Mouse (Mus musculus): ENCODE measurements at regions not wholly inside any gene's neighbourhood (a gene's known extent, or its start where the extent isn't known, plus 50 kb on each side); places are given as distances from the start of the nearest gene placed in this dataset.
"Not testable (repeated sequence)": the region's sequence is repeated elsewhere in the genome, so short reads cannot be mapped to it uniquely, and the experiment has no call there.

- no peak for ATAC-seq (replicated peaks; ENCODE audit: low FRiP score)
- no peak overlapping the region for H3K4me3 ChIP-seq (ENCODE audit: low read depth, low read length)
- H3K27ac ChIP-seq (ENCODE audit: low read depth, low read length), result no peak overlapping the region
- no peaks in the 10 kb centered on the region for H3K27me3 ChIP-seq (replicated peaks; ENCODE audit: control insufficient read depth, insufficient read depth, low read length)
- 83% methylated on average over 4 of the region's 4 CpGs for WGBS
- H3K4me2 ChIP-seq, result no peak overlapping the region
- H3K4me1 ChIP-seq (replicated peaks; ENCODE audit: control insufficient read depth, insufficient read depth, low read length), result no peaks in the 10 kb centered on the region
- no peaks in the 10 kb centered on the region for H3K9me3 ChIP-seq (ENCODE audit: control insufficient read depth, low read length)
- DNase-seq (ENCODE audit: low spot score), result no peak
- no peaks in the 10 kb centered on the region for H3K36me3 ChIP-seq (ENCODE audit: control insufficient read depth, insufficient read depth, low read length)
- no peak overlapping the region for H3K9ac ChIP-seq (ENCODE audit: low read depth, low read length)
Observed at GRCm38 (mm10) chr6:6316725-6317124, 99.8 kb upstream of the Slc25a13 start.

DNA sequence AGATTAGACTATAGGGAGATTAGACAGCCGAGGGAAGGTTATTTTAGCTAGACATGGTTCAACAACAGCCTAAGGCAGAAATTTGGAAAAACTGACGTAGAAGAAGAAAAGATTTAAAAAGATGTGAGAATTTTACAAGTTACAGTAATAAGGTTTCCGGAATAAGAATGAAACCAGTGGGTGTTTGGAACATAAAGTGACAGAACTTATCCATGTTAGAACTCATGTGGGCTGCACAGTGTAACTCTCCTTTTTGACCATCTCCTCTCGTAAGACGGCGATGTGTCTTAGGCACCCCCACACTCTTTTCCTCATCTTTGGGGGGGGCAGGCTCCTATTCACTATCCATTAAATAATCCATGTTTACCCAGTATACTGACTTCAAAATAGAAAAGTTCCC lies 96.2 kb upstream of the Slc25a13 start:
- H3K9ac ChIP-seq (ENCODE audit: low read depth, low read length), result no peak overlapping the region
- DNase-seq (ENCODE audit: low spot score) (no peak), ATAC-seq (replicated peaks; ENCODE audit: low FRiP score) (no peak)
- WGBS, result 82% methylated on average over 6 of the region's 6 CpGs
- H3K27me3 ChIP-seq (replicated peaks; ENCODE audit: control insufficient read depth, insufficient read depth, low read length), result no peaks in the 10 kb centered on the region
- H3K4me3 ChIP-seq (ENCODE audit: low read depth, low read length), result no peak overlapping the region
- H3K36me3 ChIP-seq (ENCODE audit: control insufficient read depth, insufficient read depth, low read length), result no peaks in the 10 kb centered on the region
- no peaks in the 10 kb centered on the region for H3K4me1 ChIP-seq (replicated peaks; ENCODE audit: control insufficient read depth, insufficient read depth, low read length)
- H3K9me3 ChIP-seq (ENCODE audit: control insufficient read depth, low read length), result no peaks in the 10 kb centered on the region
- no peak overlapping the region for H3K4me2 ChIP-seq
- H3K27ac ChIP-seq (ENCODE audit: low read depth, low read length), result no peak overlapping the region

DNA sequence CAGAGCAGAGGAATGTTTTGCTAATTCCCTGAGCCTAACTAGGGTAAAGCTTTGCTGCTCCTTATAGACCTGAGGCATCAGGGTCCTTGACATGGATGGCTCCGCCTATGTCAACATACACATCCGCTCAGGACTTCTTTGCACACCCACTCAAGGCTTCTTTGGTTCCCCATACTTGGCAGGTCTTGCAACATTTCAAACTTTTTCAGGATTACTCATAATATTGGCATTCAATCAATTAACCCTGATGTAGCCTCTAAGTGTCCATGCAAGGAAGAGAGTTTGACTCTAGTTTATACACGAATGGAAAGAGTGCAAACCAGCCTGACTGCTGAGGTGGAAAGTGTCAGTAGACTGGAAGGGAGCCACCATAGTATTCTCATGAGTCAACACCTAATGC lies 93.2 kb upstream of the Slc25a13 start:
- Histone ChIP-seq H3K9ac (ENCODE audit: low read depth, low read length) (no peak overlapping the region), H3K4me2 (no peak overlapping the region), H3K27me3 (replicated peaks; ENCODE audit: control insufficient read depth, insufficient read depth, low read length) (no peaks in the 10 kb centered on the region), H3K9me3 (ENCODE audit: control insufficient read depth, low read length) (no peaks in the 10 kb centered on the region), H3K36me3 (ENCODE audit: control insufficient read depth, insufficient read depth, low read length) (no peaks in the 10 kb centered on the region), H3K4me3 (ENCODE audit: low read depth, low read length) (no peak overlapping the region), H3K4me1 (replicated peaks; ENCODE audit: control insufficient read depth, insufficient read depth, low read length) (no peaks in the 10 kb centered on the region), H3K27ac (ENCODE audit: low read depth, low read length) (no peak overlapping the region)
- DNase-seq (ENCODE audit: low spot score), result no peak
- 77% methylated on average over 3 of the region's 3 CpGs for WGBS
- no peak for ATAC-seq (replicated peaks; ENCODE audit: low FRiP score)

DNA sequence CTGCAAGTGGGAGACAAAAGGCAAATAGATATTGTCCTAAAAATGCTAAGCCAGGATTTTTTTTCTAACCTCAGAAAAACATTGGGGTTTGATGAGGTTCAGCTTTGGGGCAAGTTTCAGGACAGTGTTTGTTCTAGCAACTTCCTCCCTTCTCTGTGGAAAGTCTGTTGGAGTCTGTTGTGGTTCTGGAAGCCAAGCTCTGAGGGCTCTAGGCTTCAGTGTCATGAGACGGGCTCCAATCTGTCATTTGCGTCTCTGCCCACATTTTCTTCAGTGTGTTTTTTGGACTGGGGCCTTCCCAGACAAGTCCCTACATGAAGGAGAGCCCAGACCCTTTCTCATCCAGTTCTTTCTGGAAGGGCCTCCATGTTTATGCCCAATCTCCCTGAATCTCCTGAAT lies 90.6 kb upstream of the Slc25a13 start:
- Histone ChIP-seq H3K9ac (ENCODE audit: low read depth, low read length) (no peak overlapping the region), H3K4me2 (no peak overlapping the region), H3K27me3 (replicated peaks; ENCODE audit: control insufficient read depth, insufficient read depth, low read length) (no peaks in the 10 kb centered on the region), H3K27ac (ENCODE audit: low read depth, low read length) (no peak overlapping the region), H3K4me1 (replicated peaks; ENCODE audit: control insufficient read depth, insufficient read depth, low read length) (no peaks in the 10 kb centered on the region), H3K9me3 (ENCODE audit: control insufficient read depth, low read length) (no peaks in the 10 kb centered on the region), H3K4me3 (ENCODE audit: low read depth, low read length) (no peak overlapping the region), H3K36me3 (ENCODE audit: control insufficient read depth, insufficient read depth, low read length) (no peaks in the 10 kb centered on the region)
- no peak for ATAC-seq (replicated peaks; ENCODE audit: low FRiP score)
- DNase-seq (ENCODE audit: low spot score), result no peak
- 79% methylated on average over 2 of the region's 2 CpGs for WGBS

DNA sequence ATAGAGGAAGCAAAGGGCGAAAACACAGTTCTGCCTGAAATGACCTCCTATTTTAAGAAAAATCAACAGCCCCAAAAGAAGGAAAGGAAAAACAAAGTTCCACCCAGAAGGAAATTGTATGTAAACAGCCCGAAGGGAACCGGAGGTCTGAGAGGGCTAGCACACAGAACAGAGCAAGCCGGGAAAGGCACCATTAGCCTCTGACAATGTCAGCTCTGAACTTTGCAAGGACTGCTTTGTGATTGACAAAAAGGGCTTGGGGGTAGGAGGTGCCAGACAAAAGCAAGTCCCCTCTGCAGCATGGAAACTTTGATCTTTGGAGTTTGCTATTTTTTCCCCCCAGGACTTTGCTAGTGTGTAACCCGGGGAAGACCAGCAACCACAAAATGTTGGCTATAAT lies 86.8 kb upstream of the Slc25a13 start:
- Histone ChIP-seq H3K4me1 (replicated peaks; ENCODE audit: control insufficient read depth, insufficient read depth, low read length) (no peaks in the 10 kb centered on the region), H3K4me2 (no peak overlapping the region), H3K27ac (ENCODE audit: low read depth, low read length) (no peak overlapping the region), H3K9me3 (ENCODE audit: control insufficient read depth, low read length) (no peaks in the 10 kb centered on the region), H3K27me3 (replicated peaks; ENCODE audit: control insufficient read depth, insufficient read depth, low read length) (no peaks in the 10 kb centered on the region), H3K36me3 (ENCODE audit: control insufficient read depth, insufficient read depth, low read length) (no peaks in the 10 kb centered on the region), H3K4me3 (ENCODE audit: low read depth, low read length) (no peak overlapping the region), H3K9ac (ENCODE audit: low read depth, low read length) (no peak overlapping the region)
- WGBS, result 46% methylated on average over 5 of the region's 5 CpGs
- ATAC-seq (replicated peaks; ENCODE audit: low FRiP score) (no peak), DNase-seq (ENCODE audit: low spot score) (no peak)

- H3K4me1 ChIP-seq (replicated peaks; ENCODE audit: control insufficient read depth, insufficient read depth, low read length), result no peaks in the 10 kb centered on the region
- H3K9me3 ChIP-seq (ENCODE audit: control insufficient read depth, low read length), result no peaks in the 10 kb centered on the region
- H3K4me2 ChIP-seq, result no peak overlapping the region
- H3K9ac ChIP-seq (ENCODE audit: low read depth, low read length), result no peak overlapping the region
- DNase-seq (ENCODE audit: low spot score), result no peak
- H3K36me3 ChIP-seq (ENCODE audit: control insufficient read depth, insufficient read depth, low read length), result no peaks in the 10 kb centered on the region
- H3K4me3 ChIP-seq (ENCODE audit: low read depth, low read length), result no peak overlapping the region
- H3K27me3 ChIP-seq (replicated peaks; ENCODE audit: control insufficient read depth, insufficient read depth, low read length), result no peaks in the 10 kb centered on the region
- no peak overlapping the region for H3K27ac ChIP-seq (ENCODE audit: low read depth, low read length)
- whole genome bisulfite sequencing, result 84% methylated on average over 6 of the region's 6 CpGs
- ATAC-seq (replicated peaks; ENCODE audit: low FRiP score), result no peak
Observed at GRCm38 (mm10) chr6:6301001-6301510, 84.1 kb upstream of the Slc25a13 start.

DNA sequence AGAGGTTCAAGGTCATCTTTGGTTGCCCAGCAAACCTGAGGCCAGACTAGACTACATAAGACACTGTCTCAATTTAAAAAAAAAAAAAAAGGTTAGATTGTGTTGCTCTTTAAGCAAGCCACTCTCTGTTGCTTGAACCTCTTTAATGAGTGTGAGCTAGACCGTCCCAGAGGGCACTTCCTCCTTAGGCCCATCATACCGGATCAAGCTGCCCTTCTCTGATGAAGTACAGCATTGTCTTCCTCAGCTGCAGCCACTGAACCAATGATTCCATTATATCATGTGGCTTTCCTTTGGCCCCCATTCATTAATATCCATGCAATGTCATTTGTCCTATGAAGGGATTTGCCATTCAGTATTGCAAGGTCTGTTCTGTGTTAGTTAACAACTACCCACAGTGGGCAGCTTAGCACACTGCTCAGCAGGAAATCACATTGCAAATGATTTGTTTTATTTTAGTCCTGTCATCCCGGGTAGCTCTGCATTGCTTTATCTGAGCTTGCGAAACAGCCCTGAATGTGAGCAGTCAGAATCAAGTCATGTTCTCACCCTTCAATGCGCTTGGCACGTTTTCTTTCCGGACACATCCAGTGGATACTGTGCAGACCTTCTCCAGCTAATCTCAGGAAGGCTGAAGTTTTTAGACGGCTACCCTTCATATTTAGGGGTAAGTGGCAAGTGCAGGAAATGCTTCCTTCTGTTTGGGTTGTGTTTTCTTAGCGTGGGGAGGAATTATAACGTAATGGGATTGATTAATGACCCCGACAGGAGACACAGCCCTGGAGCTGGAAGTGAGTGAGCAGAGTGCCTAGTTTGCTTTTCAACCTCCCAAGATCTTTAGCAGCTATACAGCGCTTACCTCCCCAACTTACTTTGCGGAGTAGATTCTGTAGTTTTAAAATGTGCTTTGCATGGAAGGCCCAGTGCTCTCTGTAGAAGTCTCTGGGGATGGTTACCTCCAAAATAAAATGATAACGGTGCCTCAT lies 82.2 kb upstream of the Slc25a13 start:
- H3K9me3 ChIP-seq (ENCODE audit: control insufficient read depth, low read length), result no peaks in the 10 kb centered on the region
- H3K4me3 ChIP-seq (ENCODE audit: low read depth, low read length), result no peak overlapping the region
- H3K36me3 ChIP-seq (ENCODE audit: control insufficient read depth, insufficient read depth, low read length), result no peaks in the 10 kb centered on the region
- H3K4me2 ChIP-seq, result no peak overlapping the region
- no peaks in the 10 kb centered on the region for H3K4me1 ChIP-seq (replicated peaks; ENCODE audit: control insufficient read depth, insufficient read depth, low read length)
- no peak overlapping the region for H3K27ac ChIP-seq (ENCODE audit: low read depth, low read length)
- no peaks in the 10 kb centered on the region for H3K27me3 ChIP-seq (replicated peaks; ENCODE audit: control insufficient read depth, insufficient read depth, low read length)
- DNase-seq (ENCODE audit: low spot score) (no peak), ATAC-seq (replicated peaks; ENCODE audit: low FRiP score) (no peak)
- no peak overlapping the region for H3K9ac ChIP-seq (ENCODE audit: low read depth, low read length)
- WGBS, result 59% methylated on average over 14 of the region's 14 CpGs

DNA sequence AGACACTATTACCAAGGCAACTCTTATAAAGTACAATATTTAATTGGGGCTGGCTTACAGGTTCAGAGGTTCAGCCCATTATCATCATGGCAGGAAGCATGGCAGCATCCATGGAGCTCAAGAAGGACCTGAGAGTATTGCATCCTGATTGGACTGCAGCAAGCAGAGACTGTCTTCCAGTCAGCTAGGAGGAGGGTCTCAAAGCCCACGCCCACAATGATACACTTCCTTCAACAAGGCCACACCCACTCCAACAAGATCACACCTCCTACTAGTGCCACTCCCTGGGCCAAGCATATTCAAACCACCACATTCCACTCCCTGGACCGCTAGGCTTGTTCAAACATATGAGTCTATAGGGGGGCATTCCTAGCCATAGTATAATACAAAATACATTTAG lies 78.6 kb upstream of the Slc25a13 start:
- not testable (repeated sequence) for H3K4me3 ChIP-seq (ENCODE audit: low read depth, low read length); H3K27ac ChIP-seq (ENCODE audit: low read depth, low read length); H3K4me1 ChIP-seq (replicated peaks; ENCODE audit: control insufficient read depth, insufficient read depth, low read length); ATAC-seq (replicated peaks; ENCODE audit: low FRiP score); DNase-seq (ENCODE audit: low spot score); H3K4me2 ChIP-seq; H3K9me3 ChIP-seq (ENCODE audit: control insufficient read depth, low read length); H3K27me3 ChIP-seq (replicated peaks; ENCODE audit: control insufficient read depth, insufficient read depth, low read length); H3K36me3 ChIP-seq (ENCODE audit: control insufficient read depth, insufficient read depth, low read length); H3K9ac ChIP-seq (ENCODE audit: low read depth, low read length)
- WGBS, result 76% methylated on average over 2 of the region's 2 CpGs

GRCm38 (mm10) chr6:6291781-6292180 lies 74.8 kb upstream of the Slc25a13 start:
- Histone ChIP-seq H3K27ac (ENCODE audit: low read depth, low read length) (no peak overlapping the region), H3K36me3 (ENCODE audit: control insufficient read depth, insufficient read depth, low read length) (no peaks in the 10 kb centered on the region), H3K9me3 (ENCODE audit: control insufficient read depth, low read length) (no peaks in the 10 kb centered on the region), H3K9ac (ENCODE audit: low read depth, low read length) (no peak overlapping the region), H3K4me3 (ENCODE audit: low read depth, low read length) (no peak overlapping the region), H3K4me2 (no peak overlapping the region), H3K4me1 (replicated peaks; ENCODE audit: control insufficient read depth, insufficient read depth, low read length) (no peaks in the 10 kb centered on the region), H3K27me3 (replicated peaks; ENCODE audit: control insufficient read depth, insufficient read depth, low read length) (no peaks in the 10 kb centered on the region)
- ATAC-seq (replicated peaks; ENCODE audit: low FRiP score) (no peak), DNase-seq (ENCODE audit: low spot score) (no peak)
- WGBS, result 68% methylated on average over 3 of the region's 3 CpGs

All from liver, embryonic 11.5 days (tissue).